Mouse (Mus musculus) heart, embryonic 16.5 days (tissue): ENCODE results near the gene Ccdc177. TPM values are rescaled to one million over a fixed set of nuclear protein-coding genes. Genes with fewer than 3 reads are reported as not detected.
"Not testable (repeated sequence)": the region's sequence is repeated elsewhere in the genome, so short reads cannot be mapped to it uniquely, and the experiment has no call there.

Experiments used
- ATAC-seq: fragments of 200-750 bp; cut with Nextera tagmentation; replicated peaks from 2 replicates; pipeline ENCODE4 v1.8.0; 2017; ENCODE audit warnings: moderate number of reproducible peaks; ENCODE audit not compliant: insufficient read depth, low FRiP score; ENCODE audit errors: extremely low read depth
- H3K27ac ChIP-seq: fragments of 300-500 bp; sonication (generic); 2 replicates; pipeline ENCODE4 v1.5.1; 2014; ENCODE audit warnings: mild to moderate bottlenecking, low read length, control low read depth, moderate library complexity
- H3K27me3 ChIP-seq: fragments of 300-500 bp; sonication (generic); 2 replicates; pipeline ENCODE4 v1.6.1; 2014; ENCODE audit warnings: low read length, mixed read lengths; ENCODE audit not compliant: control insufficient read depth, insufficient read depth
- H3K36me3 ChIP-seq: fragments of 300-500 bp; sonication (generic); 2 replicates; pipeline ENCODE4 v1.6.1; 2014; ENCODE audit not compliant: control insufficient read depth, insufficient read depth
- H3K4me1 ChIP-seq: fragments of 300-500 bp; sonication (generic); 2 replicates; pipeline ENCODE4 v1.6.1; 2014; ENCODE audit warnings: low read length, mixed read lengths; ENCODE audit not compliant: control insufficient read depth, insufficient read depth
- H3K4me2 ChIP-seq: fragments of 300-500 bp; sonication (generic); 2 replicates; pipeline ENCODE4 v1.6.1; 2014; ENCODE audit warnings: low read depth, mild to moderate bottlenecking, control low read depth, low read length
- H3K4me3 ChIP-seq: fragments of 300-500 bp; sonication (generic); 2 replicates; pipeline ENCODE4 v1.5.1; 2014; ENCODE audit warnings: mild to moderate bottlenecking, control low read depth, low read length
- H3K9ac ChIP-seq: fragments of 300-500 bp; sonication (generic); 2 replicates; pipeline ENCODE4 v1.6.1; 2014; ENCODE audit warnings: low read length, control low read depth
- H3K9me3 ChIP-seq: fragments of 300-500 bp; sonication (generic); replicated peaks from 2 replicates; pipeline ENCODE4 v1.6.1; 2016; ENCODE audit warnings: low read length; ENCODE audit not compliant: control insufficient read depth
- WGBS: fragments of 180-500 bp; shearing (Covaris S2); extraction: QIAGEN DNeasy Blood & Tissue Kit; methylation state at CpG from one replicate; pipeline ENCODE4 v1.1.7; 2014; 5-methylcytosine and 5-hydroxymethylcytosine counted together
- polyA plus RNA-seq: library from polyadenylated mRNA; unstranded; fragments of >200 nt; fragmentation: Nextera tagmentation; extraction: Ambion mirVana; gene quantifications from 2 replicates; pipeline ENCODE4 v1.2.1, GENCODE M21; 2015

Gene Ccdc177
- polyA plus RNA-seq, 1 experiment from 2014 or later: not detected

DNA sequence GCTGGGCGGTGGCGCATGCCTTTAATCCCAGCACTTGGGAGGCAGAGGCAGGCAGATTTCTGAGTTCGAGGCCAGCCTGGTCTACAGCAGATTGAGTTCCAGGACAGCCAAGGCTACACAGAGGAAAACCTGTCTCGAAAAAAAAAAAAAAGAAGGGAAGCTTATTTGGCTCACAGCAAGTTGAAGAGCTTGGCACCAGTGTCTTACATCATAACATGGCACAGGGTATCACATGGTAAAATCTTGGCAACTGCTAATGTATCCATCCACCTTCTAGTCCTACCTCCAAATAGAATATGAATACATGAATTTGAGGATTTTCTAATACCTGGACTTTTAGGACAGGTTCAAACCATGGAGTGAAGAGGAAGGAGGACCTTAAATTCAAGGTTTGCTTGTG is 34.0 kb upstream of the Ccdc177 start:
- Histone ChIP-seq H3K27me3 (no peaks in the 10 kb centered on the region), H3K9me3 (no peaks in the 10 kb centered on the region), H3K9ac (no peak overlapping the region), H3K4me2 (no peak overlapping the region), H3K27ac (no peak overlapping the region), H3K36me3 (no peaks in the 10 kb centered on the region), H3K4me3 (no peak overlapping the region), H3K4me1 (peaks cover 40% of the 10 kb centered on the region)
- 99% methylated on average over 4 of the region's 4 CpGs for whole genome bisulfite sequencing
- ATAC-seq: no peak

DNA sequence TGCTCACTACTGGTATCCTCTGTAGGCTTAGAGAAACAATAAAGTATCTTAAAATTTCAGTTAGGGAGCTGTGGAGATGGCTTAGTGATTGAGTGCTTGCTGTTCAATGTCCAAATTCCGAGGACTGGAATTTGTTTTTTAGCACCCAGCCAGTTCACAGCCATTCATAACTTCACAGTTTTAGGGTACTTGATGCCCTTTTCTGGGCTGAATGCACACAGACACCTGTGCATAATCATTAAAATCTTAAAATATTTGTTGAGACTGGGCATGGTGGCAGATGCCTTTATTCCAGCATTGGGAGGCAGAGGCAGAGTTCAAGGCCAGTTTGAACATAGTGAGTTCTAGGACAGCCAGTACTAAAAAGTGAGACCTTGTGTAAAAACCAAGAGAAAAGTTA is 33.0 kb upstream of the Ccdc177 start:
- WGBS: 78% methylated on average over 1 of the region's 1 CpGs
- Histone ChIP-seq H3K9me3 (no peaks in the 10 kb centered on the region), H3K4me3 (no peak overlapping the region), H3K36me3 (no peaks in the 10 kb centered on the region), H3K4me2 (no peak overlapping the region), H3K4me1 (peaks cover 39% of the 10 kb centered on the region), H3K9ac (no peak overlapping the region), H3K27me3 (no peaks in the 10 kb centered on the region), H3K27ac (no peak overlapping the region)
- ATAC-seq: no peak

DNA sequence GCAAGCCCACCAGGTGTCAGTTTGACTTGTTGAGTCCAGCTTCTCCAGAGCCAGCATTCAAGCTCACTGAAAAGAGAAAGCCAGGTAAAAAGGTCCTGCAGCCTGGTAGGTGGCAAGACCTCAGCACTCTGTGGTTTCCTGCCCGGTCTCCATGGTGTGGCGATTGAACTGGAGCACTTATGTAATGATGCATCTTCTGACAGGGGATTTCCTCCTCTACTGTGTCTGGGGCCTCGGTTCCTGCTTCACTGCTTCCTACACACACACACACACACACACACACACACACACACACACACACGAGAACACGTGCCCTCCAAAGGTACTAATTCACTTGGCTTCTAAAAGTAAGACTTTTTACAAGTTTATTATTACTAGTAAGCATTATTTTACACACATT is 32.4 kb upstream of the Ccdc177 start:
- H3K4me2 ChIP-seq: peak overlapping the region; percentile 7; the same call in 1 of the 2 replicates
- H3K27ac ChIP-seq: peak overlapping the region; percentile 44; the same call in 1 of the 2 replicates
- peak overlapping the region; percentile 47; the same call in 1 of the 2 replicates for H3K9ac ChIP-seq
- H3K27me3 ChIP-seq: peaks cover 3% of the 10 kb centered on the region; the same call in 1 of the 2 replicates
- 60% methylated on average over 5 of the region's 5 CpGs for WGBS
- no peaks in the 10 kb centered on the region for H3K36me3 ChIP-seq
- H3K9me3 ChIP-seq: no peaks in the 10 kb centered on the region
- H3K4me3 ChIP-seq: peak overlapping the region; percentile 1; the same call in 1 of the 2 replicates
- ATAC-seq: no peak
- peaks cover 37% of the 10 kb centered on the region for H3K4me1 ChIP-seq

DNA sequence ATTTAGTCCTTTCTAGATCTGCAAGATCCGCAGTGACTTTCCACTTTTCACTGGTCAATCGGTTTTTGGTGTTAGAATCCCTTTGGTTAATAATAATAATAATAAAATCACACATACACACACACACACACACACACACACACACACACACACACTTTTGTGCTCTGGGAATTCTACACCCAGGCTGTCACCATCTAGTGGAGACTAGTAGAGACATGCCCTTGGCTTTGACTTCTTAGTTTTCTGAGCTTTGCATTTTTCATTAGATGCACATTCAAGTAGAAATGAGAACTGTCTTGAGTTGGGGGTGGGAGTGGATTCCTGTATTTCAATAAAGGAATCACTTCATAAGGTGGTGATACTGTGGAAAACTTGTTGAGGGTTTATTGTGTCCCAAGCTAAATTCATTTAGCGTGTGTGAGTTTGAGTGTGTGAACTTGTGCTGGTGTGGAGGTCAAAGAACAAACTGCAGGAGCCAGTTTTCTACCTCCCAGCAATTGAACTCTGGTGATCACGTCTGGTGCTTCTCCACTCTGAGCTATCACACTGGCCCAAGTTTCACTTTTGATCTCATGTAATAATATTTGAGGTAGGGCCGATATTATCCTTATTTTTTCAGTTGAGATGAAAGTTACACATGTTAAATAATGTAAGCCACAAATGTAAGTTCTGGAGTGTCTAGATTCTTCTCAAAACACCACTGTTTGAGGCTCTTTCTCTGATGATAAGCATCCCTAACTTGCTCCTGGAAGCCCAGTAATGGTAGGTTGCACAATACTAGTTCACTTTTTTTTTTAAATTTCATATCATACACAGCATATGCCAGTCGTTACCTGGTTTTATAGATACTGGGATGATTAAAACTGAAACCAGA is 31.3 kb upstream of the Ccdc177 start:
- Histone ChIP-seq H3K27me3 (peaks cover 3% of the 10 kb centered on the region; the same call in 1 of the 2 replicates), H3K4me1 (peaks cover 43% of the 10 kb centered on the region), H3K4me2 (peak overlapping the region; percentile 68), H3K9ac (peak overlapping the region; percentile 88), H3K36me3 (no peaks in the 10 kb centered on the region), H3K9me3 (no peaks in the 10 kb centered on the region), H3K4me3 (peak overlapping the region; percentile 93), H3K27ac (peak overlapping the region; percentile 89)
- no peak for ATAC-seq
- 33% methylated on average over 6 of the region's 6 CpGs for WGBS

DNA sequence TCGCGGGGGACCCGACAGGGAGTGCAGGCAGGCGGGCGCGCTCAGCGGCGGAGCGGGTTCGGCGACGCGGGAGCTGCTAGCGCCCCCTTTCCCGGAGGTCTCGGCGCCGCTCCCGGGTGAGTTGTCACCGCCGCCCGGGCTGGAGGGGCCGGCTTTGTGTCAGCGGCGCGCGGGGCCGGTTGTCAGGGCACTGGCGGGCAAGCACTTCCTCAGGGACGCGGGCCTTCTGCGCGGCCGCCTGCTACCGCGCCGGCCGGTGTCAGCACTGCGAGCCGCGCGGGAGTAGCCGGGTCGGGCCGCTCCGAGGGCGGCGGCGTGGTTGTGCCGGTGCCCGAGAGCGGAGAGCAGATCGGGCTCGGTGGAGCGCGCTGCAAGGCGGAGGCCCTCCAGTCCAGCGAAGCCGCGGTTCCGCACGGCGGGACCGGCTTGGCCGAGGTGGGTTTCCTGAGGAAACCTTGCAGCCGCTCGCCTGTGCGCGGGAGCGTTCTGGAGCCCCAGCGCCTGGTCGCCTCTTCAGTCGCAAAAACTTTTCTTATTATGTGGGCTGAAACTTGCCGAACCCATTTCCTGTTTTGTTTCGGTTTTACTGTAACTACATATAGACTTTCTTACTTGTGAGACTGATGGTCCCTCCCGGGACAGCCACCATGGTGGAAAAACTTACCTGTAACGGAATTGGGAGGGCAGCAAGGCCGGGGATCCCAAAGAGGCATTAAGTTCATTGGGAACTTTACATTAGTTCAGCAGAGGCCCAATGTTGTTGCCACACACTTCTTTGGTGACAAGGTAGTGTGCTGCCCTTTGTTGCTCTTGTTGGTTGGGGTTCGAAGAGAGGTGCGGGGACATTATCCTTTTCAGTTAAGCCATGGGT is 30.4 kb upstream of the Ccdc177 start:
- Histone ChIP-seq H3K4me3 (peak overlapping the region; percentile 93), H3K4me1 (peaks cover 40% of the 10 kb centered on the region), H3K4me2 (peak overlapping the region; percentile 68), H3K9me3 (no peaks in the 10 kb centered on the region), H3K27ac (peak overlapping the region; percentile 89), H3K36me3 (no peaks in the 10 kb centered on the region), H3K27me3 (peaks cover 3% of the 10 kb centered on the region; the same call in 1 of the 2 replicates), H3K9ac (peak overlapping the region; percentile 88)
- peak; percentile 61 for ATAC-seq
- WGBS: under 1% methylated on average over 78 of the region's 80 CpGs

DNA sequence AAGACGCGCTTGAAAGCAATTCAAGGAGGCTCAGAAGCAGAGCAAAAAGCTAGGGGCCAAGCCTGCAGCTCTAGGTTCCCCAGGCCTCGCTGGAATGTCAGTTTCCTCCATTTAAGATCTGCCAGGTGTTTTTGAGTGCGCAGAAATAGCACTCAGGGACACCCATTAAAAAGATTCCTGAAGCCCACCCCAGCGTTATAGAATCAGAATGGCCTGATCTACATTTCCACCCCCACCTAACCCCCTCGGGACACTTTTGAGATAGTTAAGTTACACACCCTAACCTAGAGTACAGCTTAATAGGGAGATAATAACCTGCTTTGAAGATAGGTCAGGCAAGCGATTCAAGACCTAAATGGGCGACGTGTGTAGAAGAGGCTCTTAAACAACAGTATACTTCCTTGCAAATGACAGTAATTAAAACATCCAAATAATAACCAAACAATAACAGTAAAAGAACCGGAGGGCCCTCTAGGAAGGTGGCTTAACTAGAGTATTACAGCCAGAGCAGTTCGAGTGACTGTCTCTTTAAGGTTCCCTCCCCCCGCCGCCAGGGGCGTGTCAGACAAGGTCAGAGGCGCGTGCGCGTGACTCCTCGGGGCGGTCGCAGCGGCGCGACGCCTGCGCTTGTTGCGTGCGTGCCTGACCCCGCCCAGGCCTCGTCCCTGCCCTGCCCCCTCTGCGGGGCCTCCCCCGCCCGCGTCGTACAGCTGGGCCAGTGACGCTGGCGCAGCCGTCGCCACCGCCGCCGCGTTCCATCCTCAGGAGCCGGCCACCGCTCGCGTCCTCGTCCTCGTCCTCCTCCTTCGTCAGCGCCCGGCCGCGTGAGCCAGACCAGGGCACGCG is 29.6 kb upstream of the Ccdc177 start, which contains the start of gene Susd6:
Gene Susd6, plus strand, starts transcription at position 662 of the 846 bp plus-strand sequence.
- ATAC-seq: peak; percentile 97
- 4% methylated on average over 44 of the region's 56 CpGs for WGBS
- Histone ChIP-seq H3K4me1 (peaks cover 32% of the 10 kb centered on the region), H3K4me3 (peak within 1 kb of the TSS; percentile 93), H3K27ac (peak within 1 kb of the TSS; percentile 89), H3K4me2 (peak within 1 kb of the TSS; percentile 68), H3K27me3 (peaks cover 3% of the 10 kb centered on the region; the same call in 1 of the 2 replicates), H3K9me3 (no peaks in the 10 kb centered on the region), H3K9ac (peak within 1 kb of the TSS; percentile 88), H3K36me3 (no peaks in the 10 kb centered on the region)

DNA sequence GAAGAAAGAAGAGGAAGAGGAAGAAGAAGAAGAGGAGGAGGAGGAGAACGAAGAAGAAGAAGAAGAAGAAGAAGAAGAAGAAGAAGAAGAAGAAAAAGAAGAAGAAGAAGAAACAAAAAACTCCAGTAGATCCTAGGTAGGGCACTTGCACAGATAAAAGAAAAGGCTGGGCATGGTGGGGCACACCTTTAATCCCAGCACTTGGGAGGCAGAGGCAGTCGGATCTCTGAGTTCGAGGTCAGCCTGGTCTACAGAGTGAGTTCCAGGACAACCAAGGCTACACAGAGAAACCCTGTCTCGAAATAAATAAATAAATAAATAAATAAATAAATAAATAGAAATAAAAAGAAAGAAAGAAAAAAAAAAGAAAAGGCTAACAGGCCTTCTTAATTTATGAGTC is 28.8 kb upstream of the Ccdc177 start:
- H3K27me3 ChIP-seq, H3K4me2 ChIP-seq, H3K4me3 ChIP-seq, ATAC-seq, H3K9ac ChIP-seq, H3K36me3 ChIP-seq, H3K9me3 ChIP-seq, H3K27ac ChIP-seq: not testable (repeated sequence)
- peaks cover 24% of the 10 kb centered on the region for H3K4me1 ChIP-seq
- WGBS: 86% methylated on average over 4 of the region's 4 CpGs

DNA sequence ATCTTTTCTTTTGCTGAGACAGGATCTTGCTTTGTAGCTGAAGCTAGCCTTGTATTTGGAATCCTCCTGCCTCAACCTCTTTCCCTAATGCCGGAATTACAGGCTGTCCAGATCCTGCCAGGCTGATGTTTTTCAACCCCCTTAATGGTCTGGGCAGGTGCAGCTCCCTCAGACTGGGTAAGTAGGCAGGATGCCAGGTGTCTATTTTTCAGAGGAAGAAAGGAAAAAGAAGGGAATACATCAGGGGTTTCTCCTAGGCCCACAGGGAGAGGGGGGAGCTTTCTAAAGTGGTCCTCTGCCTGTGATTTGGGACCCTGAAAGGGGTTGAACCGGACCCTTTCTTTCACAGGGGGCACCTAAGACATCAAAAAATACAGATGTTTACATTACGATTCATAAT is 27.7 kb upstream of the Ccdc177 start:
- no peak overlapping the region for H3K4me2 ChIP-seq
- H3K27me3 ChIP-seq: peaks cover 3% of the 10 kb centered on the region; the same call in 1 of the 2 replicates
- no peak for ATAC-seq
- H3K36me3 ChIP-seq: no peaks in the 10 kb centered on the region
- H3K9ac ChIP-seq: no peak overlapping the region
- no peak overlapping the region for H3K4me3 ChIP-seq
- peaks cover 24% of the 10 kb centered on the region for H3K4me1 ChIP-seq
- 78% methylated on average over 3 of the region's 3 CpGs for WGBS
- H3K27ac ChIP-seq: no peak overlapping the region
- no peaks in the 10 kb centered on the region for H3K9me3 ChIP-seq
